Mouse (Mus musculus) erythroblast, embryonic 14.5 days (primary cell): Measurements from ENCODE around the gene Tm4sf19. TPM values are rescaled to one million over a fixed set of nuclear protein-coding genes. Genes with fewer than 3 reads are reported as not detected.

Experiments
- H3K27me3 ChIP-seq: 2 replicates; pipeline ENCODE4 v1.6.1; 2012; ENCODE audit warnings: inconsistent platforms; ENCODE audit not compliant: control insufficient read depth
- H3K36me3 ChIP-seq: 2 replicates; pipeline ENCODE4 v1.6.1; 2012; ENCODE audit warnings: mild to moderate bottlenecking, inconsistent platforms; ENCODE audit not compliant: control insufficient read depth
- H3K4me1 ChIP-seq: 2 replicates; pipeline ENCODE4 v1.6.1; 2012; ENCODE audit warnings: inconsistent platforms; ENCODE audit not compliant: control insufficient read depth
- H3K4me3 ChIP-seq: replicated peaks from 2 replicates; pipeline ENCODE3; 2012; ENCODE audit warnings: moderate library complexity, mild to moderate bottlenecking, inconsistent platforms
- H3K9me3 ChIP-seq: 2 replicates; pipeline ENCODE4 v1.6.1; 2012; ENCODE audit warnings: low read length, inconsistent platforms, mixed read lengths; ENCODE audit not compliant: control insufficient read depth
- GATA1 ChIP-seq: IDR thresholded peaks from 2 replicates; pipeline ENCODE4 v1.6.1; 2012; ENCODE audit warnings: low read length, inconsistent platforms, mixed read lengths
- TAL1 ChIP-seq: IDR thresholded peaks from 3 replicates; pipeline ENCODE4 v1.6.1; 2012; ENCODE audit warnings: low read length, inconsistent platforms, mixed read lengths
- polyA plus RNA-seq: library from polyadenylated mRNA; stranded (reverse); fragments of >175 nt; gene quantifications from 2 replicates; pipeline ENCODE4 v1.2.3, GENCODE M21; 2012

Tm4sf19 gene
- polyA plus RNA-seq = not detected in 2 replicates

GRCm38 (mm10) chr16:32400267-32400666, at the start of gene Tm4sf19:
TSS of gene Tm4sf19 (plus strand) at chr16:32400506.
- Histone ChIP-seq H3K36me3 (no peaks in the 10 kb centered on the region), H3K9me3 (no peaks in the 10 kb centered on the region), H3K27me3 (no peaks in the 10 kb centered on the region), H3K4me3 (no peak within 1 kb of the TSS), H3K4me1 (no peaks in the 10 kb centered on the region; the same call in 1 of the 2 replicates)
- TF ChIP-seq TAL1 (no peak), GATA1 (no peak)

GRCm38 (mm10) chr16:32350776-32351175, 49.5 kb upstream of the Tm4sf19 start:
- no peak for TF ChIP-seq TAL1
- TF ChIP-seq GATA1 = no peak
- Histone ChIP-seq H3K27me3 (no peaks in the 10 kb centered on the region), H3K36me3 (peaks cover 36% of the 10 kb centered on the region), H3K9me3 (no peaks in the 10 kb centered on the region), H3K4me3 (no peak overlapping the region), H3K4me1 (peaks cover 9% of the 10 kb centered on the region)

GRCm38 (mm10) chr16:32363530-32363929, 36.8 kb upstream of the Tm4sf19 start:
- H3K36me3 ChIP-seq = peaks cover 49% of the 10 kb centered on the region
- no peaks in the 10 kb centered on the region for H3K9me3 ChIP-seq
- no peaks in the 10 kb centered on the region for H3K27me3 ChIP-seq
- H3K4me1 ChIP-seq = no peaks in the 10 kb centered on the region; the same call in none of the 2 replicates
- TF ChIP-seq TAL1 (no peak), GATA1 (no peak)
- H3K4me3 ChIP-seq = no peak overlapping the region

- Histone ChIP-seq H3K9me3 (no peaks in the 10 kb centered on the region), H3K4me3 (no peak overlapping the region), H3K27me3 (no peaks in the 10 kb centered on the region), H3K4me1 (no peaks in the 10 kb centered on the region), H3K36me3 (peaks cover 77% of the 10 kb centered on the region)
- TF ChIP-seq TAL1 (no peak), GATA1 (no peak)
Observed at GRCm38 (mm10) chr16:32371351-32371750, 29.0 kb upstream of the Tm4sf19 start.

- Histone ChIP-seq H3K9me3 (no peaks in the 10 kb centered on the region), H3K36me3 (peaks cover 92% of the 10 kb centered on the region), H3K27me3 (no peaks in the 10 kb centered on the region), H3K4me3 (no peak overlapping the region), H3K4me1 (no peaks in the 10 kb centered on the region)
- no peak for TF ChIP-seq GATA1
- no peak for TF ChIP-seq TAL1
Observed at GRCm38 (mm10) chr16:32379575-32379974, 20.7 kb upstream of the Tm4sf19 start.

- Histone ChIP-seq H3K9me3 (no peaks in the 10 kb centered on the region), H3K4me3 (no peak overlapping the region), H3K27me3 (no peaks in the 10 kb centered on the region), H3K36me3 (peaks cover 91% of the 10 kb centered on the region), H3K4me1 (peaks cover 7% of the 10 kb centered on the region)
- TF ChIP-seq GATA1 (no peak), TAL1 (no peak)
Observed at GRCm38 (mm10) chr16:32382901-32383300, 17.4 kb upstream of the Tm4sf19 start.

GRCm38 (mm10) chr16:32384885-32385284, 15.4 kb upstream of the Tm4sf19 start:
- Histone ChIP-seq H3K4me3 (no peak overlapping the region), H3K9me3 (no peaks in the 10 kb centered on the region), H3K27me3 (no peaks in the 10 kb centered on the region), H3K4me1 (peaks cover 14% of the 10 kb centered on the region), H3K36me3 (peaks cover 84% of the 10 kb centered on the region)
- TF ChIP-seq TAL1 (no peak), GATA1 (no peak)

GRCm38 (mm10) chr16:32386826-32387225, 13.5 kb upstream of the Tm4sf19 start:
- Histone ChIP-seq H3K36me3 (peaks cover 85% of the 10 kb centered on the region), H3K9me3 (no peaks in the 10 kb centered on the region), H3K4me3 (no peak overlapping the region), H3K4me1 (peaks cover 16% of the 10 kb centered on the region), H3K27me3 (no peaks in the 10 kb centered on the region)
- TF ChIP-seq TAL1 (no peak), GATA1 (no peak)

- Histone ChIP-seq H3K4me1 (peaks cover 16% of the 10 kb centered on the region), H3K4me3 (no peak overlapping the region), H3K9me3 (no peaks in the 10 kb centered on the region), H3K27me3 (no peaks in the 10 kb centered on the region), H3K36me3 (peaks cover 71% of the 10 kb centered on the region)
- no peak for TF ChIP-seq GATA1
- no peak for TF ChIP-seq TAL1
Observed at GRCm38 (mm10) chr16:32389049-32389448, 11.3 kb upstream of the Tm4sf19 start.

GRCm38 (mm10) chr16:32389841-32390240, 10.5 kb upstream of the Tm4sf19 start:
- no peaks in the 10 kb centered on the region for H3K9me3 ChIP-seq
- H3K27me3 ChIP-seq = no peaks in the 10 kb centered on the region
- H3K4me1 ChIP-seq = peaks cover 14% of the 10 kb centered on the region
- TF ChIP-seq GATA1 (no peak), TAL1 (no peak)
- H3K4me3 ChIP-seq = no peak overlapping the region
- peaks cover 64% of the 10 kb centered on the region for H3K36me3 ChIP-seq
